Mouse (Mus musculus): ENCODE measurements around the gene Hint2. TPM values are rescaled to one million over a fixed set of nuclear protein-coding genes. Genes with fewer than 3 reads are reported as not detected.
A peak's percentile ranks its signal among the peaks of the same experiment; 100 is the strongest.

Hint2 gene
- total RNA-seq, 2 experiments from 2014 or later = 35.8 to 47.9 TPM

- intact Hi-C loops (cut with DNase I) = no loop called here
- Histone ChIP-seq H3K27ac (no peak overlapping the region), H3K4me3 (no peak overlapping the region)
- peak; percentile 28; the same call in 1 of the 2 replicates for TF ChIP-seq CTCF (IDR thresholded peaks at IDR 0.05)
- no peak for DNase-seq
Observed at GRCm38 (mm10) chr4:43649783-43650182, 6.5 kb downstream of the Hint2 start.

GRCm38 (mm10) chr4:43640491-43640890 is 15.8 kb downstream of the Hint2 start:
- intact Hi-C loops (cut with DNase I) = no loop called here
- TF ChIP-seq CTCF (IDR thresholded peaks at IDR 0.05) = no peak
- DNase-seq = peak; percentile 6
- no peak overlapping the region for H3K4me3 ChIP-seq
- no peak overlapping the region for H3K27ac ChIP-seq

GRCm38 (mm10) chr4:43640076-43640475 is 16.2 kb downstream of the Hint2 start:
- Histone ChIP-seq H3K4me3 (no peak overlapping the region), H3K27ac (no peak overlapping the region)
- no peak for TF ChIP-seq CTCF (IDR thresholded peaks at IDR 0.05)
- intact Hi-C loops (cut with DNase I) = no loop called here
- no peak for DNase-seq

GRCm38 (mm10) chr4:43636751-43637150 is 19.5 kb downstream of the Hint2 start:
- intact Hi-C loops (cut with DNase I) = no loop called here
- H3K4me3 ChIP-seq = no peak overlapping the region
- H3K27ac ChIP-seq = no peak overlapping the region
- DNase-seq = peak; percentile 8
- TF ChIP-seq CTCF (IDR thresholded peaks at IDR 0.05) = no peak

GRCm38 (mm10) chr4:43634621-43635374 is 21.5 kb downstream of the Hint2 start:
- Histone ChIP-seq H3K27ac (no peak overlapping the region), H3K4me3 (no peak overlapping the region)
- TF ChIP-seq CTCF (IDR thresholded peaks at IDR 0.05) = no peak
- intact Hi-C loops (cut with DNase I) = loop anchor here (5.0 kb wide), 1 partner anchor 228 kb away; no protein-coding TSS in a partner anchor
- no peak for DNase-seq

GRCm38 (mm10) chr4:43633736-43634135 is 22.5 kb downstream of the Hint2 start:
- H3K27ac ChIP-seq = no peak overlapping the region; the same call in 1 of the 2 replicates
- intact Hi-C loops (cut with DNase I) = loop anchor here (5.0 kb wide), 1 partner anchor 229 kb away; no protein-coding TSS in a partner anchor
- no peak for TF ChIP-seq CTCF (IDR thresholded peaks at IDR 0.05)
- no peak overlapping the region for H3K4me3 ChIP-seq
- no peak for DNase-seq

GRCm38 (mm10) chr4:43633296-43633695 is 23.0 kb downstream of the Hint2 start:
- no peak overlapping the region; the same call in 1 of the 2 replicates for H3K4me3 ChIP-seq
- no peak overlapping the region; the same call in 1 of the 2 replicates for H3K27ac ChIP-seq
- no peak for TF ChIP-seq CTCF (IDR thresholded peaks at IDR 0.05)
- DNase-seq = no peak
- intact Hi-C loops (cut with DNase I) = loop anchor here (5.0 kb wide), 1 partner anchor 229 kb away; no protein-coding TSS in a partner anchor

- intact Hi-C loops (cut with DNase I) = loop anchor here (5.0 kb wide), 1 partner anchor 230 kb away; no protein-coding TSS in a partner anchor
- Histone ChIP-seq H3K4me3 (peak overlapping the region; percentile 91), H3K27ac (peak overlapping the region; percentile 93)
- DNase-seq = peak; percentile 60
- TF ChIP-seq CTCF (IDR thresholded peaks at IDR 0.05) = no peak
Observed at GRCm38 (mm10) chr4:43631956-43632920, 24.0 kb downstream of the Hint2 start.

GRCm38 (mm10) chr4:43631046-43631955 is 25.0 kb downstream of the Hint2 start, which contains the start of gene Npr2:
Npr2 (plus strand) TSS chr4:43631935.
- peak within 1 kb of the TSS; percentile 91 for H3K4me3 ChIP-seq
- DNase-seq = peak; percentile 80
- TF ChIP-seq CTCF (IDR thresholded peaks at IDR 0.05) = no peak
- intact Hi-C loops (cut with DNase I) = loop anchor here (5.0 kb wide), 1 partner anchor 231 kb away; no protein-coding TSS in a partner anchor
- peak within 1 kb of the TSS; percentile 93 for H3K27ac ChIP-seq

- no peak for TF ChIP-seq CTCF (IDR thresholded peaks at IDR 0.05)
- H3K4me3 ChIP-seq = peak overlapping the region; percentile 91
- intact Hi-C loops (cut with DNase I) = loop anchor here (1.0 to 5.0 kb wide), 3 partner anchors 40 to 232 kb away; no protein-coding TSS in a partner anchor
- DNase-seq = no peak
- H3K27ac ChIP-seq = peak overlapping the region; percentile 93
Observed at GRCm38 (mm10) chr4:43630671-43631045, 25.6 kb downstream of the Hint2 start.

- TF ChIP-seq CTCF (IDR thresholded peaks at IDR 0.05) = peak; percentile 91
- intact Hi-C loops (cut with DNase I) = loop anchor here (1.0 to 5.0 kb wide), 3 partner anchors 40 to 232 kb away; no protein-coding TSS in a partner anchor
- DNase-seq = peak; percentile 74
- peak overlapping the region; percentile 93; the same call in 1 of the 2 replicates for H3K27ac ChIP-seq
- H3K4me3 ChIP-seq = peak overlapping the region; percentile 91
Observed at GRCm38 (mm10) chr4:43630030-43630581, 26.2 kb downstream of the Hint2 start.
